Mouse (Mus musculus): ENCODE data around the gene Msx2.

Gene Msx2

DNA sequence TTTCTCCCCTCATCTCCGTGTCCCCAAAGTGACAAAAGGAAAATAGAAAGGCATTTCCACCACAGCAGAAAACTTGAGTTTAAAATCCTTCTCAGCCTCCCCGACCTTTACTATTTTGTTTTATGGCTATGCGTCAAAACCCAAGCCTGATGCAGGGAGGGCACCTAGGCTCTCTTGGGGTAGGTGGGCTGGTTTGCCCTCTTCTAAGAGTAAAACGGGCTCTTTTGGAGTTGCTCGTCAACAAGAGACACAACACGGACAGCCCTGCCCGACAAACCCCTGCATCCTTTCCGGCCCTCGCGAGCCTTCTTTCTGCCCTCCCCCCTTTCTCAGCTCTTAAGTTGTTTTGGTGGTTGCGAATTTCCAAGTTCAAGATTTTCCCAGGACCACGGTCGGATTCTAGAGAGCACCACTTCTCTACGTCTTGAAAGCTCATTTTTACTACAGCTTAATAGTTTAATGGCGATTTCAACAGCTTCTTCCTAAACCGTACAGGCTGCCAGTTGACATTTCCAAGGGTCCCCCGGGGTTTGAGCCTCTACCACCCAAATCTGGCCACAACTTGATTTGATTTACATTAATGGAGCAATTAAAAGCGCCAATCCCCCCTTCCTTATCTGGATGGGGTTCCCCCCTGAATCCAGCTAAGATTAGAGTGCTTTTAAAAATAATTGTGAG is 6.5 kb downstream of the Msx2 start:
- no peak for ATAC-seq (ENCODE audit: insufficient number of reproducible peaks, low FRiP score, low TSS enrichment)

DNA sequence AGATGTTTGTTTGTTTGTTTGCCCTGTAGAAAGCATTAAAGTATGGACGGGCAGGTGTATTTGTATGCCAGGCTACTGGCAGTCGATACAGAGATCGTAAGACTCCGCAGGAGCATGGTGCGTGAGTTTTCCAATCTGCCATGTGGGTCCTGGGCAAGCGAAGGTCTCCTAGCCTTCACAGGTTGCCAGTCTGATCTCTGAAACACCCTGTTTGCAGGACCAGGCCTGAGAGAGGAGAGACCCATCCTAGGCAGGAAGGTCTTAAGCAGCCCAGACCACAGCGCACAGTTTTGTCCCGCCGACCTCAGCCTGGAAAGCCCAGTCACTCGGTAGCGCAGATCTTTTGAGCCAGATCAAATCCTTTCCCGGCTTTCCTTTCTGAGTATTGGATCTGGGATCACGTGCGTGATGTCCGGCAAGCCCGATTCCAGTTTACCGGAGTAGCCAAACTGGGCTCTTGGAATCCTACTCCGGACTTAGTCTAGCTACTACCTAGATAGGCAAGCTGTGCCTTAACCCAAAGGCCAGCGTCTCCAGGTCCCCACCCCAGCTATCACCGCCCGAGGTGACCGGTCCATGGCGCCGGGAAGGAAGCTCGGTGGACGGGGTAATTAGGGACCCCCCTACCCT is 7.6 kb downstream of the Msx2 start:
- ATAC-seq (ENCODE audit: insufficient number of reproducible peaks, low FRiP score, low TSS enrichment), result no peak

DNA sequence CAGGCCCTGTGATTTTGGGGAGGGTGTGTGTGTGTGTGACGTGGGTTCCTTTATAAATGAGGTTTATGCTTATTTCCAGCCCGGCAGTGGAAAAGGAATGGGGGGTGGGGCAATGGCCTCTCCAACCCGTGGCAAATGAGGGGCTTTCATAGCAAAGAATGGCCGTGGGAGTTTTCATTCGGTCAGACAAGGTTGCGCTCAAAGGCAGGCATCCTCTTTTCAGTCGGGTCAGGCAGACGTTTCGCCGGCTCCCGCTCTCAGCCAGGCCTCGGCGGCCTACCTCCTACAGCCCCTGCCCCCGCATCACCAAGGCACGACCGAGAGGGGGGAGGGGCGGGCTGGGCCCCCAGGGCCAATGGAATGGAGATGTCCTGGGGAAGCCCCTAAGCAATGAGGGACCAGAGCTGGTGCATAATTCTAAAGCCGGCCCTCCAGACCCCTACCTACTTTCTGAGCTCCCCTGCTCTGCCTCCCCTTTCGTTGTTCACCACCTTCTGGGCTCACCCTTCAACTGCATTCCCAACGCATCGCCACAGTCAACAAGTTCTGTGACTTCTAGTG is 8.4 kb downstream of the Msx2 start:
- no peak for ATAC-seq (ENCODE audit: insufficient number of reproducible peaks, low FRiP score, low TSS enrichment)

DNA sequence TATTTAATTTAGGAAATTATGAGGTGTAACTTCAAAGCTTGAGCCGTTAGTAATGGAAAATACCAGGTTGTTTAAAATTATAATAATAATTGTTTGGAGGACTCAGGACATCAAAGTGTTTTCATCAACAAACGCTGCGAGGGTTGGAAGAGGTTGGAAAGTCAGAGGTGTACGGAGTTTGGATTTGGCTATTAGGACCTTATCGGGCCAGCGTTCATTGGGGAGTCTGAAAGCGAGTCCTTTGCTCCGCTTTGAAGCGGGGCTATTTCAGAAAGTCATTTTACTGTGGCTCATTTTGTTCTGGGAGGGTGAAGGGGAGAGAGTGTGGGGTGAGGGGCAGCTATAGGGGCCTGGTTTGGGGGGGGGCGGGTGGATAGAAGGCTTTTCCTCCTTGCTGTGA is 8.9 kb downstream of the Msx2 start:
- no peak for ATAC-seq (ENCODE audit: insufficient number of reproducible peaks, low FRiP score, low TSS enrichment)

DNA sequence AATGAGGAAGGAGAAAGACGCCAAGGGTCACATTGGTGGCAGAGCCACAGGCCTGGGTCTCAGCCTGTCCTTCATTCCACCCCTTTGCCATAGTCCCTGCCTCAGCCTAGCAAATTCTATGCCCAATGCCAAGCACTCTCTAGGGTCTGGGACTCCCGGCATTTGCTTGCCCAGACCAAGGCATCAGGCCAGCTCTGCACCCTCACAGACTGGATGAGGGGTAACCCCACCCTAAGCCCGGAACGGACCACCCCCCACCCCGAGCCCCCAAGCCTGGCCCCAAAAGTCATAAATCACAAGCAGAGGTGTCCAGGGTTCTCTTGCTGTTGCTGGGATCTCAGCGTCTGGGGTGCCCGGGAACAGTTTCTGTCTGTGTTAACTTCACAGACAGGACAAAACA is 9.8 kb downstream of the Msx2 start:
- no peak for ATAC-seq (ENCODE audit: insufficient number of reproducible peaks, low FRiP score, low TSS enrichment)

DNA sequence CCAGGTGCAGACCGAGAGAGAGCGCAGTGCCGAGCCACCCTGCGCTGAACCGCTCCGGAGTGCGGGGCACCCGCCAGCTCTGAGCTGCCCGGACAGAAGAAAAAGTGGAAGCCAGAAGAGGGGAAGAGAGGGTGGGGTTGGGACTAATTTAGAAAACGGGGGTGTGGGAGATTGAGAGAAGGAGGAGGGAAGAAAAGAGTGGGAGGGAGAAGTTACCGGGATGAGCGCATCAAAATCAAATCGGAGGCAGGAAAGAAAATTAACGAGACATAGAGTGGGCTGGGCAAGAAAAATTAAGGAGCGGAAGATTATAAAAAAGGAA is 10.3 kb downstream of the Msx2 start:
- ATAC-seq (ENCODE audit: insufficient number of reproducible peaks, low FRiP score, low TSS enrichment), result no peak

DNA sequence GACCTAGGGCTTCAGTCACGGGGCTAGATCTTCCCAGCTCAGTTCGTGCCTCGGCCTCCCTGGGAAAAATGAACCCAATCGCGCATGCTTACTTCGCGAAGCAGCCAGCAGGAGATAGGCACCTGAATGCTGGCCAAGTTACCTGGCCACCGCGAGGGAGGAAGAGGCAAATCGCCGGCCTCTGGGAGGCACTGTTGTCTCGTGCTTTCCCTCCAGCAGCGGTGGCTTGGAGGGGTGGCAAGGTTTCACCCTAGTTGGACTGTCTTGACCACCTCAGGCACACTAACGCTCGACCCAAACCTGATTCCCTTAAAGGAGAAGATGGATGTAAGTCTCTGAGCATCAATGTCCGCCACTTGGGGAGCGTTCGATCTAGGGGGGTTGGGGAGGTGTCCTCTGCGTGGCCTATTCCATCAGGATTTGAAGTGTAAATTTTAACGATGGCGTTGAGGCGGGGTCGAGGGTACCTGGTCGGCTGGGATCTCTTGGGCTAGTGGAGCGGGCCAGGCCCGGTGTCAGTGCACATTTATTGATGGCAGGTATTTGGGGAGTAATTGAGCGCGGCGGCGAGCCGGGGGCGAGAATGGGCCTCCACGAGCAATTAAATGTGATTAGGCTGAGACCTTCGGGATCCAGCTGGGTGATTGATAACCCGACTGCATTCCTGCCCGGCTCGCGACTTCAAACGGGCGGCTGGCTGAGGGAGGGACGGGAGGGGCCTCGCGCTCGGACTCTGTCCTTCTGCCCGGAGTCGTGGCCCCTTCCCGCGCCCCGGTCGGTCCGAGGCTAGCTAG is 10.8 kb downstream of the Msx2 start:
- ATAC-seq (ENCODE audit: insufficient number of reproducible peaks, low FRiP score, low TSS enrichment), result no peak

DNA sequence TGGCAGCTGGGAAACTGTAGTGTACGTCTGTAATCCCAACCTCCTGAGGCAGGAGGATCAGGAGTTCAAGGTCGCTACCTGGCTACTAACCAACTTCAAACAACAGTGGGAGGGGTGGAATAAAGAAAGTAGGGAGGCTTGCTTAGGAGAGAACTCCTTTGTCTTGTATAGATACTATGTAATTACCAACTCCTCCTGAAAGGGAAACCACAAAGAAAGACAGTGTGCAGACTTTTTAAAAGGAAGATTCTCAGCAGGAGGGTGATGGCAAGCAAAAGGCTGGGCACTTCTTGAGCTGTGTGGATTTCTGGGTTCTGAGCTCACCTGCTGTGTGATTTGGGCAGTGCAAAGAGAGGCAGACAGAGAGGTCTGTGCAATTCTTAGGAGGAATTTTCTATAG is 11.5 kb downstream of the Msx2 start:
- no peak for ATAC-seq (ENCODE audit: insufficient number of reproducible peaks, low FRiP score, low TSS enrichment)

DNA sequence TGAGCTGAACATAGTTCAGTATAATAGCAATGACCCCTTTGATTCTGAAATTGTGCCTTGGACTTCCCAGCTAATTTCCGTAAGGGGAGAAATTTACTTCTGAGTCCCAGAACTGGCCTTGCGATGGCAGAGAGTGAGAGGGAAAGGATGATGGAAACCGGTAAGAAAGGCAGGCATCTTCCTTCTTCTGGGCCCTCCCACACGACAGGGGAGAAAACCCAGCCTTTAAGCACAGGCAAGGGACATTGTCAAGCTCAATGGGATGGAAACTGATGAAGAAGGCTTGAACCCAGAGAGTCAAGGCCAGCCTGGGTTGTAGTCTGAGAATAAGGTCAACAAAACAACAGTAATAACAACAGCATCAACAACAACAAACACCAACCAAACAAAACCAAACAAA is 14.1 kb downstream of the Msx2 start:
- ATAC-seq (ENCODE audit: insufficient number of reproducible peaks, low FRiP score, low TSS enrichment), result no peak

DNA sequence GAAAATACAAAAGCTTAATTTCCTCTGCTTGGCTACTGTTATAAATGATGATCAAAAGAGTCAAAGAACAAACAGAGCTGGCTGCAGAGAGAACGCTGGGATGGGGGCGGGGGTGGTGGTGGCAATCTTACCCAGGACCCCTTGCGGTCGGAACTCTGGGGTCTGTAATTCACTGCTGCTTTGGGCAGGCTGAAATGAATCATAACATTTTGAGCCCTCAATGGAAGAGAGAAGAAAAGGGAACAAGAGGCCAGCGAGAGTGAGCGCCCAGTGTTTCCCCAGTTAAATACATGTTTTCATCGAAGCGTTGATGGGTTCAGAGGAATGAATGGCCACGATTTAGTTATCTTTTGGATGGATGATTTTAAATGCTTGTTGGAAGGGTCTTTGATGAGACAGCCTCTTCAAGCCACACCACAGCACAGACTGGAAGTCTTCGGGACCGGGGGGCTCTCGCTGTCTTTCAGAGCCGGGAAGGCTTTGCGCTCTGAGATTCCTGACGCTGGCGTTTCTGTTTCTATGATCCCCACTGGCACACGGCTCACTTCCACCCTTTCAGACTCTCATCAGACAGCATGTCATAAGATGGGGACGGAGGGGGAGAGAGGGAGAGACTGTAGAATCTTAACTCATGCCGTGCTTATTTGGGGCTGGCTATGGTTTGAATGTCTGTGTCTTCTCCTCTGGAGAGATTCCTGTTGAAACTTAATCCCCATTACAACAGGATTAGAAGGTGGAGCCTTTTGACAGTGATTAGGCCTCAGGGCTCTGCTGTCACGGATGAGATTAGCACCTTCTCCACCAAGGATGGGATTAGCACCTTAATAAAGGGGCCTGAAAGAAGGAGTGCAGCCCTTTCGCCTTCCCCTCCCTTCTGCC is 17.8 kb downstream of the Msx2 start:
- ATAC-seq (ENCODE audit: insufficient number of reproducible peaks, low FRiP score, low TSS enrichment), result peak; percentile 9; the same call in 1 of the 2 replicates

DNA sequence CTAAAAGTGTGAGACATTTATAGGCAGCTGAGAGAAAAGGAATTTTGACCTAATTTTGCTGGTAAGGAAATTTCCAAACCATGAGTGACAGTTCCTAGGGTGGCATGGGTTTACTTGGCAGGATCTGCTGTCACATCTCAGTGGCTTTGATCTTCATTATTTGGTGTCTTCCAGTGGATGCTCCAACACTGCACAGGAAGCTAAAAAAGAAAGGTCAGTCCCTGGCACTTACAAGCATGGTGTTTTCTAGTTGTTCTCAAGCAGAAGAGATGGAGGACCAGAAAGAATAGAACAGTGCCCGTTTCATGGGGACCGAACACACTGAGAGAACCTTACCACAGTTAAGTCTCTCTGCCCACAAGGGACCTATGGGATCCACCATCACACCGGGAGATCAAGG is 18.9 kb downstream of the Msx2 start:
- no peak for ATAC-seq (ENCODE audit: insufficient number of reproducible peaks, low FRiP score, low TSS enrichment)

DNA sequence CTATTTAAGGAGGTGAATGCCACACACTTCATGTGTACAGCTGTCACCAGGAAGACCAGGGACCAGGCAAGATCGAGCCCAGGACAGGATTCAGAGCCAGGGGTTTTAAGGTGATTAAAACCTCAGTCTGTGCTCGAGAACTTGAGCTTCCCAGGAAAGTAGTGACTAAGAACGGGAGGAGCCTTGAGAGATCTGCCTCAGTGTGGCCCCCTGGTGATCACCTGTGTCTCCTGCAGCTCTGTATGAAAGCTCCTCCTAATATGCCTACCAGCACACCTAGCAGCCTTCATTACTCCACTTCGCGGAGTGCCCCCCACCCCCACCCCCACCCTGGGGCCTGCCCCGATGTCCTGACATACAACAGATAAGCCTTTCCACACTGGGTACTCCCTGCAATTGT is 25.3 kb downstream of the Msx2 start:
- ATAC-seq (ENCODE audit: insufficient number of reproducible peaks, low FRiP score, low TSS enrichment), result no peak

DNA sequence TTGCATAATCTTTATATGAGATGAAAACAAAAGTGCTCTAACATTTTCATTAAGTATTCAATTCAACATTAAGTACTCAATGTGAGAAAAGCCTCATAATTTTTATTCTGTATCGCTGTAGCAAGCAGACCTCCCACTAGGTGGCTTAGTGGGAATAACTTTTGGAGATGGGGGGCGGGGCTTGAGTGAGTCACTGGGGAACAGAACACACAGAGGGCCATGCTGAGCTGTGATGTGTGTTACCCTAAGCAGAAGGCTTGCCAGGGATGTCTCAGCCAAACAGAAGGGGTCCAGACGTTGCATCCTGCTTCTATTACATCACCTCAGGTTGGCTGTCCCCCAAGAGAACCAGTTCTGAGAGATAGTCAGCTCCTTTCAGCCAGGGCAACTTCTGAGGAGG is 29.3 kb downstream of the Msx2 start:
- no peak for ATAC-seq (ENCODE audit: insufficient number of reproducible peaks, low FRiP score, low TSS enrichment)

DNA sequence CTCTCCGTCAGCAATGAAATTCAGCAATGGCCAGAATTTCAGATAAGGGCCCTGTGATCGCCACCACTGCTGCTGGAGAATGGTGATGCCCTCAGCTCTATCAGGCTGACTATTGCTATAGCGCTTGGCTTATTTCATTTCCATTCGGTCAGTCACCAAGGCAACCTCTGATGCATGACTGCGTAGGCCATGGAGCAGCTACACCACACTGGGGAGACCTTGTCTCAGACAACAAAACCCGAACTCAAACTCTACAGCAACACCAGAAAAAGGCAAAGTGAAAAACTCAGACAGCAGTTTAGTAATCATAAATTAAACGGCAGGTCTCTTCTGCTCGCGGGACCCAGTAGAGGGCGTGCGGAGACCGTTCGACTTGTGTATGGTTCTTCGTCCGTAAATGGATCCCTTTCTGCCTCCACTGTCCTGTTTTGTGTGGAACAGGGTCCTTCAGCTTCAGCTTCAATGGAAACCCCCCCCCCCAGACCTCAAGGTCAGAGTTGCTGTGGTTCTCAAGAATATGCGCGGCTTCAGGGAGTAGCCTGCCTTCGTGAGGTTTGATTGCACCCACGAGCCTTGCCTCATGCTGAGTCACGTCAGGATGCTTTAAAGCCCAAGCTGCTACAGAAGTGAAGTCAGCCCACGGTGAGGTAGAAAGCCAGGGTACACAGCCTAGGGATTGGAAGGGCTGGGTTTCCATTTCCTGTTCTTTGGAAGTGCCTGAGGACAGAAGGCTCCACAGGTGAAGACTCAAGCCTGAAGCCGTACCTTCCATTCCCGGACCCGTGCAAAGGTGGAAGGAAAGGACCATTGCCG is 30.5 kb downstream of the Msx2 start:
- ATAC-seq (ENCODE audit: insufficient number of reproducible peaks, low FRiP score, low TSS enrichment), result no peak

DNA sequence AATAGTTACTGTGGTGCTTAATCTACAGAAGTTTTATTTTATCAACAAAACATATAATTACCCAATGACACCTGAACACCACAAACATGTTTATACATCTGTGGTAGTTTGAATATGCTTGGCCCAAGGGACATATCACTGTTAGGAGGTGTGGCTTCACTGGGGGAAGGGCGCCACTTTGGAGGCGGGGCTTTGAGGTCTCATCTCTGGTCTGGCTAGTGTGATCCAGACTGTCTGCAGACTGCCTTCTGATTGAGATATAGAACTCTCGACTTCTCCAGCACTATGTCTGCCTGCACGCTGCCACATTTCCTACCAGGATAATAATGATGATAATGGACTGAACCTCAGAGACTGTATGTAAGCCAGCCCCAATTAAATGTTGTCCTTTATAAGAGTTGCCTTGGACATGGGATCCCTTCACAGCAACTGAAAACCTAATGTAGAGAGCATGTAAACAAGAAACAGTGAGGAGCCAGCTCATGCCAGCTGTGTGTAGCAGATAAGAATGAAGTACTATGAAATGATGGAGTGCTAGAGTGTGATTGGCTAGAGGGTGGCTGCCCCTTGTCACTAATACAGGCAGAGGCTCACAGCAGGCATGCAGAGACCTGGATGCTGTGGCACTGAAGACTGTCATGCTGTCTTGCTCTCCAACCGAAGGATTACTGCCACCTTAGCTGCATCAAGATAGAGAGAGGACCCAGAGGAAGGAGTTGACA is 31.4 kb downstream of the Msx2 start:
- ATAC-seq (ENCODE audit: insufficient number of reproducible peaks, low FRiP score, low TSS enrichment), result no peak

DNA sequence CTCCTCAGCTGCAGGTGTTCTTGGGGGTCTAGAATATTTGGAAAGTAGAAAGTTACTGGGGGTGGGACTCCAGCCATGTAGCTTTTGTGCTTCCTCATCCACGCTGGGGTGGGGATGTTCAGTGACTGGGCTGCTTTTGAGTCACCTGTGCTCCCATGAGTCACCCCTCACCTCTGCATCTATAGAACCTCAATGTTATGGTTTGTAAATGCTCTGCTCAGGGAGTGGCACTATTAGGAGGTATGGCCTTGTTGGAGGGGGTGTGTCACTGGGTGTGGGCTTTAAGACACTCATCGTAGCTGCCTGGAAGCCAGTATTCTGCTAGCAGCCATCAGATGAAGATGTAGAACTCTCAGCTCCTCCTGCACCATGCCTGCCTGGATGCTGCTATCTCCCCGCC is 32.9 kb downstream of the Msx2 start:
- ATAC-seq (ENCODE audit: insufficient number of reproducible peaks, low FRiP score, low TSS enrichment), result no peak

DNA sequence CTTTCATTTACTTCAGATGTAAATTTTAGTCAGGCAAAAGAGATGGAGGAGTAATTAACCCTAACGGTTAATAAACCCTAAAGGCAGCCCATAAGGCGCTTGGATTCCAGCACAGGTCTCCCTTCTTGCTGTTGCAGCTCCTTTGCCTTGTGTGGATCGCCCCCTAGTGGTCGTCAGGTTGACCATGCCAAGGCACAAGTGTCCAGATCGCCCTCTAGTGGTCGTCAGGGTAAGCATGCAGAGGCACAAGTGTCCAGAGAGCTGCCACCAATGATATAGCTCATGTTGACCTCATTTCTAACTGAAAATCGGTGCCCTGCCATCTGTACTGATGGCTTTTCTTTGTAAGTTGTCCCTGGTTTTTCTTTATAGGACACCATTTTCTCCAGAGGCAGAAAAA is 46.4 kb downstream of the Msx2 start:
- ATAC-seq (ENCODE audit: insufficient number of reproducible peaks, low FRiP score, low TSS enrichment), result peak; percentile 71

DNA sequence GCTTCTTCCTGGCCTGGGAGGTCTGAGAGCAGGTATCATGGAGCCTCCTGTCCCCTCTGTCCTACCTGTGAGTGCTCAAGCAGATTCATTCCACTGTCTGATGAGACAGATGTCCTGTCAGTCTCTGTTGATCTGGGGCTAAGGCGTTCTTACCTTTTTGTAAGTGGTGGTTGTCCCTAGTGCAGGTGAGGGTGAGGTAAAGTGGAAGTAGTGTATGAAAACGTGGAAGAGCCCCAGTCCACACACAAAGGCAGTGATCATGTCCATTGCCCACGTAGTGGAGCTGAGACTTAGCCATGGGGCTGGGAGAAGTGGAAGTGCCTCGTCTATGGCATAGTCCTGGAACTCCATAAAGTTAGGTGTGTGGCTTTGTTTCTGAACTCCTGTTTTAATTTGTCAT is 51.7 kb downstream of the Msx2 start:
- ATAC-seq (ENCODE audit: insufficient number of reproducible peaks, low FRiP score, low TSS enrichment), result no peak

DNA sequence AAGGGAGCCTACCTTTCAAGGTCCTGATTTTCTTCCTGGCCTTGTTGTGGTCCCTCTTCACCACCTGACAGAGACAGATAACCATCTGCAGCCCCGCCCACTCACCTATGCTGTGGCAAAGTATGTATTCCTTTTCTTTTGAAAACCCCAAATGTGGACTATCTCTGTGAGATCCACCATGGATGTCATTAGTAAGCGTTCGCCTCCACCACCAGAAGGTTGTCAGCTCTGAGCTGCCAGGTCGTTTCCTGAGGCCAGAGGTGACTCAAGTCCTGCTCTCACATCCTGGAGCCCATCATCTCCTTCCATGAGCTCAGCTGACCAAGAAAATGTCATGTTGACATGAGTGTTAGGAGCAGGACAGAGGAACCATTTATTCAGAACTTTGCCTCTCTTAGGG is 52.1 kb downstream of the Msx2 start:
- no peak for ATAC-seq (ENCODE audit: insufficient number of reproducible peaks, low FRiP score, low TSS enrichment)

Measured in cerebellum, adult (tissue).